Mouse (Mus musculus) hindbrain, embryonic 11.5 days (tissue): ENCODE data around the gene Hcrtr2. TPM values are rescaled to one million over a fixed set of nuclear protein-coding genes. Genes with fewer than 3 reads are reported as not detected.

Source experiments
- ATAC-seq: fragments of 200-750 bp; cut with Nextera tagmentation; 2 replicates; pipeline ENCODE4 v1.8.0; 2017; ENCODE audit warnings: mild to moderate bottlenecking, moderate TSS enrichment, moderate library complexity; ENCODE audit not compliant: low FRiP score
- DNase-seq: peaks from one replicate; pipeline ENCODE4 v3.0.0-alpha.2; 2015; ENCODE audit warnings: low spot score
- H3K27ac ChIP-seq: fragments of 300-500 bp; sonication (generic); 2 replicates; pipeline ENCODE4 v1.5.1; 2014; ENCODE audit warnings: mild to moderate bottlenecking, low read depth, low read length
- H3K27me3 ChIP-seq: fragments of 300-500 bp; sonication (generic); 2 replicates; pipeline ENCODE4 v1.6.1; 2014; ENCODE audit warnings: mild to moderate bottlenecking, low read length, moderate library complexity, mixed read lengths; ENCODE audit not compliant: control insufficient read depth, insufficient read depth
- H3K36me3 ChIP-seq: fragments of 300-500 bp; sonication (generic); 2 replicates; pipeline ENCODE4 v1.6.1; 2014; ENCODE audit warnings: mild to moderate bottlenecking, low read length, moderate library complexity, mixed read lengths; ENCODE audit not compliant: control insufficient read depth, insufficient read depth
- H3K4me1 ChIP-seq: fragments of 300-500 bp; sonication (generic); replicated peaks from 2 replicates; pipeline ENCODE4 v1.6.1; 2014; ENCODE audit warnings: low read length, mixed read lengths; ENCODE audit not compliant: control insufficient read depth, insufficient read depth
- H3K4me2 ChIP-seq: fragments of 300-500 bp; sonication (generic); replicated peaks from 2 replicates; pipeline ENCODE4 v1.6.1; 2014; ENCODE audit warnings: mild to moderate bottlenecking, low read depth, low read length
- H3K4me3 ChIP-seq: fragments of 300-500 bp; sonication (generic); 2 replicates; pipeline ENCODE4 v1.5.1; 2014; ENCODE audit warnings: low read depth, low read length
- H3K9ac ChIP-seq: fragments of 300-500 bp; sonication (generic); 2 replicates; pipeline ENCODE4 v1.6.1; 2014; ENCODE audit warnings: low read depth, low read length
- H3K9me3 ChIP-seq: fragments of 300-500 bp; sonication (generic); 2 replicates; pipeline ENCODE4 v1.6.1; 2016; ENCODE audit warnings: low read length; ENCODE audit not compliant: control insufficient read depth
- WGBS: fragments of 180-500 bp; shearing (Covaris S2); extraction: QIAGEN DNeasy Blood & Tissue Kit; methylation state at CpG from one replicate; pipeline ENCODE4 v1.1.7; 2014; 5-methylcytosine and 5-hydroxymethylcytosine counted together
- polyA plus RNA-seq: library from polyadenylated mRNA; unstranded; fragments of >200 nt; fragmentation: Nextera tagmentation; extraction: Ambion mirVana; gene quantifications from 2 replicates; pipeline ENCODE4 v1.2.1, GENCODE M21; 2014

Hcrtr2 gene
- polyA plus RNA-seq, 1 experiment from 2014 or later = 1.6 TPM

DNA sequence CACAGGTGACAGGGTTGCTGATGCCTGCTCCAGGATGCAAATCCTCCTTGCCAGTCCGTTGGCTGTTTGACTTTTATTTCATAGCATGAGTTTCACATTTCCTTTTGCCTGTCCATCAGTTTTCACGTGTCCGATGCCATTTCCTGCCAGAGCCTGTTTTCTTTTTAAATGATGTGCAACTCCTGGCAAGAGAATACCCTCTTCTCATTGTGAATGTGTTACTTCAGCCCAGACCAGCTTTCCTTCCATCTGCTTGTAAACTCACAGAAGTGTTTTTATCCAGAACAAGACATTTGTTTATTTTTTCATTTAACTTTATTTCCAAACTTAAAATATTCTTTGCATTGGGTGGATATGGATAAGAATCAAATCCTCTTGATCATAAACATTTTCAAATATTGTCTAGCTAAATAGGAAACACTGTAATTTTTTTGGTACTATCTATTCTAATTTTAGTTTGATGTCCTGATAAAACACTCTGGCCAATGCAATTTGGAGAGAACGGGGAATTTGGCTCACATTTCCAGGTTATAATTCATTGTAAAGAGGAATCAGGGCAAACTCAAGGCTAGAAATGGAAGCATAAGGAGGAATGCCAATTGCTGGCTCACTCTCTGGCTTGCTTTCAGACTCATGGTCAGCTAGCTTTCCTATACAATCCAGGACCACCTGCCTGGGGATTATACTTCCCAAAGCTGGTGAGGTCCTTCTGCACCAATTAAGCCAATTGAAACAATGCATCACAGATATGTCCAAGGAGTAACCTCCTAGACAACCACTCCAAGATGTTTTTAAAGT, 106.3 kb downstream of the Hcrtr2 start:
- Histone ChIP-seq H3K4me2 (no peak overlapping the region), H3K4me3 (no peak overlapping the region), H3K4me1 (no peaks in the 10 kb centered on the region), H3K27ac (no peak overlapping the region), H3K9ac (no peak overlapping the region), H3K27me3 (no peaks in the 10 kb centered on the region), H3K36me3 (no peaks in the 10 kb centered on the region), H3K9me3 (no peaks in the 10 kb centered on the region)
- WGBS = 69% methylated on average over 4 of the region's 4 CpGs
- no peak for DNase-seq
- ATAC-seq = no peak

DNA sequence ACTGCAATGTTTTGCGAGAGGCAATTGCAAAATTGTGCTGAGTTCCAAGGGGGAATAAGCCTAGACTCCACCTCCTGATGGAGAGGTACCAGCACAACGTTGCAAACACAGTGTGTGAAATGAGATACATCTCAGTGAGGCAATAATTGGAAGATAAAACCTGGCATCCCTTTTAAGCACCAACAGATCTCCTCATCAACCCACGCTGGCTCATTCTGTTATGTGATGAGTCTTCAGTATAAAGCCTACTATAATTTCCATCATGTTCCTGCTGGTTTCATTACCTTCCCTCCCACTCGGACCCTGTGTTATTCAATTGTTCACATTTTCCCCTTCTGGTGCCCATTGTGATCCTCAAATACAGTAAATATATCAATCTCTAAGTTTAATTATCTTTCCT, 109.0 kb downstream of the Hcrtr2 start:
- Histone ChIP-seq H3K36me3 (no peaks in the 10 kb centered on the region), H3K4me2 (no peak overlapping the region), H3K9ac (no peak overlapping the region), H3K27ac (no peak overlapping the region), H3K9me3 (no peaks in the 10 kb centered on the region), H3K27me3 (no peaks in the 10 kb centered on the region), H3K4me3 (no peak overlapping the region), H3K4me1 (no peaks in the 10 kb centered on the region)
- ATAC-seq = no peak
- no peak for DNase-seq
- WGBS = 73% methylated on average over 4 of the region's 4 CpGs

- no peak within 1 kb of the TSS for H3K4me3 ChIP-seq
- H3K27me3 ChIP-seq = no peaks in the 10 kb centered on the region
- no peak for ATAC-seq
- 91% methylated on average over 2 of the region's 2 CpGs for WGBS
- no peak within 1 kb of the TSS for H3K27ac ChIP-seq
- no peak for DNase-seq
- H3K9me3 ChIP-seq = no peaks in the 10 kb centered on the region
- H3K9ac ChIP-seq = no peak within 1 kb of the TSS
- H3K36me3 ChIP-seq = no peaks in the 10 kb centered on the region
- H3K4me1 ChIP-seq = no peaks in the 10 kb centered on the region
- H3K4me2 ChIP-seq = no peak within 1 kb of the TSS
Measured at GRCm38 (mm10) chr9:76213557-76213956, 110.1 kb downstream of the Hcrtr2 start, which contains the start of gene Gfral. TSS of gene Gfral (minus strand) at chr9:76213657.

DNA sequence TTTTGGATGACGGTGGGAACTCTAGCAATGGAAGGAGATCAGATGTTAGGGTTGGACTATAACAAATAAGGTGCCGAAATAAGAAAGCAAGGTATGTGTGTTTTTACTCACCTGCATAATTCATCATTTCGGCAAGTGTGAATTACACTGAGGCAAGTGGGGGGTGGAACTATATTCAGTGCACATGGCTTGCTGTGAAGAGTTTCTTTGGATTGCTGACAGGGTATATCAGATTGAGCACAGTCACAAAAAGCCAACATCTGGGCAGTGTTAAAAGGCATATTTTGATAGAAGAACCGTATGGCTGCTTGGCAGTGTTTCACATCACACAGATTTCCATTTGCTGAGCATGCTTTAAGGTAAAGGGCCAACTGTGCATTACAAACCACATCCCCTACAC, 126.7 kb downstream of the Hcrtr2 start:
- WGBS = 81% methylated on average over 4 of the region's 4 CpGs
- no peak for DNase-seq
- H3K4me3 ChIP-seq = no peak overlapping the region
- no peaks in the 10 kb centered on the region for H3K27me3 ChIP-seq
- H3K4me2 ChIP-seq = no peak overlapping the region
- H3K4me1 ChIP-seq = no peaks in the 10 kb centered on the region
- no peaks in the 10 kb centered on the region for H3K9me3 ChIP-seq
- H3K36me3 ChIP-seq = no peaks in the 10 kb centered on the region
- no peak overlapping the region for H3K27ac ChIP-seq
- no peak for ATAC-seq
- H3K9ac ChIP-seq = no peak overlapping the region

- no peak for ATAC-seq
Measured at GRCm38 (mm10) chr9:76179221-76179620, 144.4 kb downstream of the Hcrtr2 start.

More at GRCm38 (mm10) chr9:76179221-76179620, 144.4 kb downstream of the Hcrtr2 start:
- Histone ChIP-seq H3K36me3 (no peaks in the 10 kb centered on the region), H3K4me1 (no peaks in the 10 kb centered on the region), H3K4me3 (no peak overlapping the region), H3K4me2 (no peak overlapping the region), H3K9ac (no peak overlapping the region), H3K27ac (no peak overlapping the region), H3K27me3 (no peaks in the 10 kb centered on the region), H3K9me3 (no peaks in the 10 kb centered on the region)
- no peak for DNase-seq

Other genes starting within 250 kb of the Hcrtr2 start
- gene Gfral, start 110.2 kb downstream of the Hcrtr2 start, polyA plus RNA-seq = not detected in 2 replicates
- 0.31 and 0.33 TPM in 2 replicates for gene Fam83b, start 243.3 kb upstream of the Hcrtr2 start, polyA plus RNA-seq